Mouse (Mus musculus): ENCODE data around the gene Wwox. TPM values are rescaled to one million over a fixed set of nuclear protein-coding genes. Genes with fewer than 3 reads are reported as not detected.

Wwox gene
- total RNA-seq, 2 experiments from 2014 or later = 11.4 to 13.4 TPM

DNA sequence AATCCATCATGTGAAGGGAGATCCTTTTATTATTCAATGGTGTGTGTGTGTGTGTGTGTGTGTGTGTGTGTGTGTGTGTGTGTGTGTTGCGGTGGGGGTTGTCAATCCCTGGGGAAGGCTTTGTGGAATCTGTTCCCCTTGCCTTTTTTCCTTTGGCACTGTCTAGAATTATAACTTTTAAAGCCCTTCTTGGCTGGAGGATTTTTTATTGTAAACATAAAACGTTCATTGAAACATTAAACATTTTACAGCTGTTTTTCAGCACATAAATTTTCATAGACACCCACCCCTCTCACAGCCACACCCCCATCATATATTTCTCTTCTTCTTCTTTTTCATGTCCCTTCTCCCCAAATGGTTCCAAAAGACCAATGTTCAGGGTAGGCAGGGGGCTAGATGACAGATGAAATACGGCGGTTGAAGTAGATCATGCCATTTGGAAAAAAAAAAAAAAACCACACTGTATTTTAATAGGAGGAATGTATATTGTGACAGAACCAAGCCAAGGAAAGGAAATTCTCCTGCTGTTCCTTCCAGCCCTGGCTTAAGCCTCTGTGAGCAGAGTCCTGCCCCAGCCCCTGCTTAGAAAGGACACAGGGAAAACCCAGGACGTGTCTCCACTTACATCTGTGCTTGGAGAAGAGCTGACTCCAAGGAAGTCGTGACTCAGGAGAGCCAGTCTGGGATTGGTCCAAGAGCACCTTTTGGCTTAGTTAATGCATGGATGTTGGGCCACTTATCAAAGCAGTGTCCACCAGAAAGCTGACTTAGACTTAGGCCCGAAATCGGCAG, 517.1 kb downstream of the Wwox start:
- no peak for DNase-seq (ENCODE audit: low spot score in 2 of 2)

DNA sequence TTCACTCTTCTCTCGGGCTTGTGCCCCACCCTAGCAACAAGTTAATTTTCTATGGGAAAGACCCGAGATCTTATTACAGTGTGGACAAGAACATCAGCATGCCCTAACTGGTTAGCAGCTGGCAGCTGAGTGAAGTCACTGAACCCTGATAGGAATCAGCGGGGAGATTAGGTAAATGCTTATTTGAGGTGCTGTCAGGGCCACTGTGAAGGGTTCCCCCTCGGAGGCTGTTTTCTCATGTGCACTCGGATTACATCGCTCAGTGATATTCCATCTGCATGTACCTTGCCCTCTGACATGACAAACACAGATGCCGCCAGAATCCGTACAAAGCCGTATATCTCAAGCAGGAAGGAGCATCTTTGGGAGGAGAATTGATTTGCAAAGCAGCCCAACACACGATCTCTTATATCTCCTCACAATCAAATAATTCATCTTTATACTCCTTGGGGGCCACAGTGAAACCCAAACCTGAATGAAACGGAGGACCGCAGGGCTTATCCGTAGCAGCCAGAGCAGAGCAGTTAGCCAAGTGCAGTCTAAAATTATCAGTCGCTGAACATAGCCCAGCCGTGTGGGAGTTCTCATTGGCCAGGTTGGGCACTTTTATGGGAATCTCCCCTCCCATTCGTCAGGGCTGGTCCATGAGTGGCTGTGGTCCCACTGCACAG, 519.1 kb downstream of the Wwox start:
- no peak for DNase-seq (ENCODE audit: low spot score in 2 of 2)

DNA sequence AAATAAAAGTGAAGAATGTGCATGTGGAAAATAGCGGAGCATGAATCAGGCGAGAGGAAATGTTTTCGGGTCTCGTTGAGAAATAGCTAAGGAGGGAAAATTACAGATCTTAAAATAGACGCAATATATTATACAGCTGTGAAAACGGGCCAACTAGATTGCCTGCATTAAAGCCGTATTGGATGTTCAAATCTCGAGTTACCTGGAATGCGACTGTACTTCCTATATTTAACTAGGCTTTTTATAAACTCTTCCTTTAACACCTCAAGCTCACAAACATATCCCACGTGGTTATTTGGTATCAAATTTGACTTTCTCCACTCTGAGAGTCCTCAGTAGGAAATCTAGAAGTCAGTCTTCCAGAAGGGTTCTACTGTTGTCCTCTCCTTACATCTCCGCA, 520.0 kb downstream of the Wwox start:
- no peak for DNase-seq (ENCODE audit: low spot score in 2 of 2)

DNA sequence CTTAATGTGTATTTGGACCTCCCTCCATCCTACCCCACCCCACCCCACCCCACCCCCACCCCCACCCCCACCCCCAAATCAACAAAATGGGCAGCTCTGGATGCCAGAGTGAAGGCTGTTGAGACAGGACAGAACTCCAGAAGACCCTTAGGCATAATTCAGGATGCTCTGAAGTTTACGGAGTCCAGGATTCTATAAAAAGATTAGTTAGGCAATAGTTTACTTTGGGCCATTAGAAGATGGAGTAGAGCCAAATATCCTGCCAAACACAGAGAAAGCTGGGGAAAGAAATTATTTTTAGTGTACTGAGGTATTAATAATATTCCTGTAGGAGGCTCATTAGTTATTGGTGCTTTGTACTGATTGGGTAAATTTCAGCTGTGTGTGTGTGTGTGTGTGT, 523.0 kb downstream of the Wwox start:
- no peak for DNase-seq (ENCODE audit: low spot score in 2 of 2)

DNA sequence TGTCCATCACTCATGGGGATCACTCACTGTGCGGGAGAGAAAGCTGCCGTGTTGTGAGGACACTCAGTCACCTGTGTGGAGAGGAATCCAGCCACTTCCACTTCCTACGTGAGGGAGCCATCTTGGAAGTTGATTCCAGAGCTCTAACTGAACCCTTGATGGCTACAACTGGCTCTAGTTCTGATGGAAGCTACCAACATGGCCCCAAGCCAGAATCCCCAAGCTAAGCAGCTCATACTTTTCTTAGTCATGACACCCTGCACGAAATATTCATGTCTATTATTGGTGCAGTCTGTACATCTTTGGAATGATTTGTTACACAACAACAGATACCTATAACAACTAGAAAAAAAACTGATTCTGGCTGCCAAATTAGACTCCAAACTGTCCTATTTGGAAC, 523.8 kb downstream of the Wwox start:
- no peak for DNase-seq (ENCODE audit: low spot score in 2 of 2)

DNA sequence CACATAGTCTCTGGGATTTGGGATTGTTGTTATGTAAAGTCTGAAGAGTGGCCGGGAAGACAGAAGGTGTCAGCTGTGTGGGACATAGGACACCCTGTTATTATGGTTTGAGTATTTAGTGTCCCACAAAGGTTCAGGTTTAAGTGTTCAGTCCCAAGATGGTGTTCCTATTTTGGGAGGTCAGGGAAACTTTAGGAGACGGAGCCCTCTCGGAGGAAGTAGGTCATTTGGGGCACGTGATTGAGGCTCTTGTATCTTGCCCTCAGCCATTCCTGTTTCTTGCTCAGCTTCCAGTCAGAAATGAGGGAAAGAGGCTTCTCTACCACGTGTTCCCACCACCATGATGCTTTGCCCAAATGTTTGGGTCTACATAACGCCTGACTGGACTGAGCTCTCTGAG, 524.8 kb downstream of the Wwox start:
- no peak for DNase-seq (ENCODE audit: low spot score in 2 of 2)

DNA sequence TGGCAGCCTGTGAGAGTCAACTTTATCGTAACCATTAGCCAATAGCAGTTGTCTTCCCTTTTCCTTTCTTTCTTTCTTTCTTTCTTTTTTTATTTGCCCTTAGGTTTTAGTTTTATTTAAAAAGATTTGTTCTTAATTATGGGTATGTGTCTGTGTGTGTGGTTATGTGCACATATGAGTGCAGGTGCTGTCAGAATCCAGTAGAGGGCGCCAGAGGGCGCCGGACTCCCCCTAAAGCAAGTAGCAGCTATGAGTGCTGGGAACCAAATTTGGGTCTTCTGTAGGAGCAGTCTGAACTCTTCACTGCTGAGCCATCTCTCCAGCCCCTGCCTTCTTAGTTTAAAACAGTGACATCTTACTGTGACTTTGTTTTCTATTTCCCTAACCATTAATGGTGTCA, 529.4 kb downstream of the Wwox start:
- no peak for DNase-seq (ENCODE audit: low spot score in 2 of 2)

DNA sequence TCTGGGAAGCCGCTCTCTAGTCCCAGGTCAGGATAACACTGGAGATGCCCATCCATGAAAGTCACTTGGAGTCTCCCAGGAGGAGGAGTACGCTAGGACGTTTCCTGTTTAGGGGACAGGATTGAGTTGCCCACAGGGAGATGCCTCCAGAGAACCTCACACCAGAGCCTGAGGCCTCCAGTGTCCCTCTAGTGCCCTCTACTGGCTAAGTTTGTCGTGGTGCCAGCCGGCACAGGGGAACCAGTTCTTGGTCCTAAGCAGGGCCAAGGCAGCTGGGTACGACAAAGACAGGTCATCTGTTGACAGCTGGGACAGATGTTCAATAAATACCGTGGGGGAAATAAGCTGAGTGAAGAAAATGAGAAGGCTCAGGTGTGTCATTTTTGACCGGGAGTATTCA, 531.9 kb downstream of the Wwox start:
- DNase-seq (ENCODE audit: low spot score in 2 of 2) = peak; percentile 73 to 80

DNA sequence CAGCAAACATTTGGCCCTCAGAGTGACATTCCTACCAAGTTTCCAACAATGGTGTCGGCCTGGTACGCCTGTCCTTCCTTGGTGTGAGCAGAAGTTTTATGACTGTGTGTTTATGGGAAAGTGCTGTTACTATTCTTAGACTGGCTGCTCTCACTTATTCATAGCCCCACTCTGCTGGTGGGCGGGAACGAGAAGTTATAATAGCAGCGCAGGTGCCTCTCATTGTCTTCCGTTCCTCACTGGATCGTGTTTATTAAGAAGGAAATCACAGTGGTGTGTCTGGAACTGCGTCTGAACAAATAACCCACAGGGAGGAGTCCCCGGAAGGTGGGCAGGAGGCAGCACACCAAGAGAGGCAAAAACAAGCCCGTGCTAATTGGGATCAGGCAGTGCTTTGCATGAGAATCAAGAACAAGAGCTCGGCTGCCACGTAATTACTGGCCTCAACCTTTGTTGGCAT, 533.6 kb downstream of the Wwox start:
- no peak for DNase-seq (ENCODE audit: low spot score in 2 of 2)

DNA sequence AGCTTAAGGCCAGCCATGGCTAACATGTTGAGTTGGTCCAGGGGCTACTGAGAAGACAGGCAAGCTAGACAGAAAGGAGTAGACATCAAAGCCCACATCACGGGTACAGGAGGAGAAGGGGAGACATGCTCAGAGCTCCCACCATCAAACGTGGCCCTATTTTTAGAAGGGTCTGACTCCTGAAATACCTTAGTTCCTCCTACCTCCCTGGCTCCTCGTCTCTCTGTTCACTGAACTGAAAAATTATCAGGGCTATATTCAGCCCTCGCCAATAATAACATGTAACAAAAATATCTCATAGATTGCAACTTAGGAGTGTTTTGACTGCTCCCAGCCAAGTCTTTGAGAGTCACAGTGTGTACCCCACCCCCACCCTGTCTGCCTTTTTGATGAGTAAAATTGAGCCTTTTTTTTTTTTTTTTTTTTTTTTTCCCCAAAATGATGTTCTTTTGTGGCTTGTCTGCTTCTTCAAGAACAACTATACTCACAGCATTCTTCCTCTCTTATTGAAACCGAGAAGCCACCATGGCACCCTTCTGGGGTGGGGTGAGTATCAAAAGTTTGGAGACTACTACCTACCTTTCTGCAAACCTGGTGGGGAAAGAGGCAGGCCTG, 535.0 kb downstream of the Wwox start:
- DNase-seq (ENCODE audit: low spot score in 2 of 2) = no peak

DNA sequence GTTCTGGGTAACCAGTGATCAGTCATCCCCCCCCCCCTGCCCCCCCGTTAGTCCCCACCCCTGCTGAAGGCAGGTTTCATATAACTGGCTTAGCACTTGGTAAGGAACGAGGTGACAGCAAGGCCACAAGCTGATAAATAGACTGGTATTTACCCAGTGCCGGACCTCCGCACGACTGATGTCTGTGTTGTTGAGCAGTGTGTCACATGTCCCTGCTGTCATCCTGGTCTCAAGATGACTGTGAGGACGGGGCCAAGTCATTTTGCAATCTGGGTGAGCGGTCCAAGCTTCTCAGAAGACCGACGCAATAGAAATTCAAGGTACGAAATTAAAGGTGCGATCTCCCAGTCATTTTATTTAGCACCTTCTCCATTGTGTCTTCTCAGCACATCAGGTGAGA, 538.3 kb downstream of the Wwox start:
- DNase-seq (ENCODE audit: low spot score in 2 of 2) = no peak

DNA sequence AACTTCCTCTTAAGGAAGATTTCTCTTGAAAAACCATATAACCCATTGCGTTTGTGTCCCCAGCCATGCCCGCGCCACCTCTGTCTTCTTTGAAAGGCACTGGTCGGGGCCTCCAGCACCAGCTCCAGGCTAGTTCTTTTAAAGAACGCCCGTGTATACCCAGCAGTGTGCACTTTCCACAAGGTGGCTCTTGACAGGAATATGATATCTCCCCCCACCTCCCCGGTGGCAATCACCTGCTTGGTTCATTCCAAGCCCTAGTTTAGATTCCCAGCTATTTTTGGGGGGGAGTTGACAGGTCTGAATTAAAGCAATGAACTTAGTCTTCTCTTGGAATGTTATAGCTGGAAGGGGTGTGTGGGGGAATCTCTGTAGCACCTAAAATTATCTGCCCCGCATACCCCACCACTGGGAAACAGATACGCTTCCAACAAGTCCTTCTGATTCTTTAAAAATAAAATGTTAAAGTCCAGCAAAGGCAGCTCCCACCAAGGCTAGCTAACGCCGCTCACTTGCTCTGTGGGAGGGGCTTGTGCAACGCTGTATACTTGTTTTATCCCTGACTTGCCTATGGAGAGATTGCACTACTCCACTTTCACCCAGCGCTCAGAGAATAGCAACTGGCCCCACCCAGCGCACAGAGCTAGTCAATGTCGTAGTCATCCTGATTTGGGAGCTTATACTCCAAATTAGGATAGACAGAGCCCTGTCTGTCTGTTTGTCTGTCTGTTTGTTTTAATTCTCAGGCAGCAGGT, 538.9 kb downstream of the Wwox start:
- DNase-seq (ENCODE audit: low spot score in 2 of 2) = no peak

DNA sequence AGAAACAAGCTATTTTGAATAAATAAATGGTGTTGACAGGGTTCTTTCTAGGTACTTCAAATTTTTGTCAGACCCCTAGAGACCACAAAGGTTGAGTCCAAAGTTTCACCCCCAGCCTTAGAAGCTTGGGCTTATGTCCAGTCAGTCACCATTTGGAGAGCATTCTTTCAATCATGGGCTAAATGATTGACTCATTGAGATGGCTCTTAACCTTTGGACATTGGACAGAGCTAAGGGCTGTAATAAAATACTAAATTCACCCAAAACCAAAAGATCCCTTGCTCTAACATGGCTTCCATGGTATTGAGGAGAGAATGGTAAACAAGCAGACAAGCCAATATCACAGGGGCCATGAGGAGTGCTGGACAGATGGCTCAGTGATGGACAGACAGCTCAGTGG, 540.2 kb downstream of the Wwox start:
- no peak for DNase-seq (ENCODE audit: low spot score in 2 of 2)

DNA sequence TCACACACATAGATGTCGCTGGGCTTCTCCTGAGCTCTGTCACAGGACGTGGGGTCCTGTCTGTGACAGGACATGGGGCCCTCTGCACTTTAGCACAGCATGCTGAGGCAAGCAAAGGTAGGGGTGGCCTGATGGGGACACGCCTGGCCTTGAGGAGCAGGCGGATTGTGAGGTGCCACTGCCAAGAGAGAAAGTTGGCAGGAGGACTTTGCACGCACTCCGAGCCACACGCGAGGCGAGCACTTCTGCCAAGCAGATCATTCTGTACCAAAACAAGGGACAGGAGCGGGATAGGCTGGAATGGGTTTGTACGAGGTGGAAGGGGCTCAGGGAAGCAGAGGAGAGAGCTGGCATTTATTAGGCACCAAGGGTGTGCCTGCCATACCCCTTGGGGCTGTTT, 543.3 kb downstream of the Wwox start:
- DNase-seq (ENCODE audit: low spot score in 2 of 2) = no peak

DNA sequence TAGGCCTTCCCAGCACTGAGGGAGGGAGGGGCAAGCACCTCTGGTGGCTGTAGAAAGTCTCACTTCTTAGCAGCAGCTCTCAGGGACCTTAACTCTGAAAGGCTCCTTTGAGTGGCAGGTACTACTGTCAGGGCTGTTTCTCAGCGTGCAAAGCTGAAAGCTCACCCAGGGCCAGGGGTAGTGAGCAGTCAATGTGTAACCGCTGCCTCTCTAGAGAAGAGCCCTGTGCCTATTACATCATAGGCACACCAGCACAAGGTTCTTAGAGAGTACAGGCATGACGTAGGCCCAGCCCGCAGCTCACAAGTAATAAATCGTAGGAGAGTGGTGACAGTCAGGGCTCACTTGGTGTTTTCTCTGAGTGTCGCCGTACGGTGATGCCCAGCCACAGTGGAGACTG, 545.0 kb downstream of the Wwox start:
- no peak for DNase-seq (ENCODE audit: low spot score in 2 of 2)

DNA sequence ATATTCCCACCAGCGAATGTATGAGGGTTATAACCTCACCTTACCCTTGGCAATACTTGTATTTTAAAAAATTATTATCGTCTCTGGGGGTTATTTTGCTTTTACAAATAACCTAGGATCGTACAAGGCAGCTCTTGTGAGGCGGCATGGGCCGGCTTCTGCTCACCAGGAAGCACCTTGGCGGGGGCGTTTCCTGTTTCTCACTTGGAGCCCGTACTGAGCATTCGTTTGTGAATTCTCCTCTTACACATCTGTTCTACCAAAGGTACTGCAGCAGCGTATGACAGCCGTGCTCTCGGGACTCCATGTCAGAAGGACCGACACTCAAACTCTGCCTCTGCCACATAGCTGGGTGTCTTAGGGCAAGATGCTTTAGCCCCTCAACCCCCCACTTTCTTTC, 546.5 kb downstream of the Wwox start:
- no peak for DNase-seq (ENCODE audit: low spot score in 2 of 2)

DNA sequence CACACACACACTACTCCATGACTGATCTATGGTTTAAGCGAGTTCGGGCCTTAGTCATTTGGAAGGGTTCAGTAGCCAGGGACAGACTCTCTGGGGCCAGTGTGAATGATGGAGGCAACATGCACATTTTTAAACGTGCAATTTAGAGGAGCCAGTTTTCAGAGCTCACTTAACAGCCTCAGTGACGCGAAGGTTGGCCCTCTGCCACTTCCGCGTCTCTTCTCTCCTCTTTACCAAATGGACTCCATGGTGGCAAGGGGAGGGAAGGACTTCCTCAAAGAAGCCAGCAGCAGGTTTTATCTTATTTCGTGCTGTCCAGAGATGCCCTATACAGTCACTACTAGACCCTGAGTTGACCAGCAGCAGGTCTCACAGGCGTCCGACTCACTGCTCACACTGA, 547.5 kb downstream of the Wwox start:
- no peak for DNase-seq (ENCODE audit: low spot score in 2 of 2)

DNA sequence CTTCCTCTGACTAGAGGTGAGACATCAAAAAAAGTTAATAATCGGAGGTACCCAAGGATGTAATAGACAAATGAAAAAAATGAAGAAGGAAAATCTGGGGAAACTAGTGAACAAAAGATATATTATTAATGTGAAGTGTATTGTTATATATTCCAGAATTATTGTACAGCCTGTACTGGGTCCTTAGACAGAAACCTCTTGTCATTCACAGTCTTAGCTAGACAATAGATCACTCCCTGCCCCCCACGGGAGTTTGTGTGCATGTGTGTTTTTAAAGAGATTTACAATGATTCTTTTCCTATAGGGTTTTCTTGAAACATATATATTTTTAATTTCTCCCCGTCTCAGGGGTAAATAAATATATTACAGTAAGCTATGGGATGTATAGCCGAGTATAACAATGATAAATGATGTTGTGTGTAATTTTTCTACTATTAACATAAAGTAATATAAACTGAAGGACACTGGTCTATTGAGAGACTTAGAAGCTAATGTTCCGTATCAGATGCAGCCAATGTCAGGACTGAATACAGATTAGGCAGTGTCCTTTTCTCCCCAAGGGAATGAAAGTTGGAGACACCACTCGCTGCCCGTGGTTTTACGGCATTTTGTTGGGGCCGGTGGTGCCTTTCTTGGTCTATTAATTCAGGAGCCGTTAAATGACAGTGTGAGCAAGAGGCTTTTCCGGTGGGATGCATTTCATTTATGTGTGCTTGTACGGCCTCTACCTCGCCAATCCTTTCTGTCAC, 551.6 kb downstream of the Wwox start:
- no peak for DNase-seq (ENCODE audit: low spot score in 2 of 2)

DNA sequence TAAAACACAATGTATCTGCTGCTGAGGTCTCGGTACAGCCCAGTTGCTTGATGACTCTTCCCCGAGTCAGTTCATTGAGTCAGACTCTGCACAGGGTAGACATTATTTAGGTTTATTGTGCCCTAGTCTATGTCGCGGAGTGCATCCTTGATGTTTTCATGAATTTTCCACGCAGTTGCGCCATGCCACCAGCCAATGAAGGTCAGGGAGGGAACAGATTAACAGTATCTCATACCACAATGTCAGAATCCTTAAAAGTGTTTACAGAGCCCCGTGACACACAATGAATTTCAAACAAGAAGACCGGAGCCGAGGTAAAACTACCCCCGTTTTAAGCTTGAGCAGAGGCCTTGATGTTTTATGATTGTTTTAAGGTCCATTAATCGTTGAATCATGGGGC, 561.3 kb downstream of the Wwox start:
- DNase-seq (ENCODE audit: low spot score in 2 of 2) = no peak

DNA sequence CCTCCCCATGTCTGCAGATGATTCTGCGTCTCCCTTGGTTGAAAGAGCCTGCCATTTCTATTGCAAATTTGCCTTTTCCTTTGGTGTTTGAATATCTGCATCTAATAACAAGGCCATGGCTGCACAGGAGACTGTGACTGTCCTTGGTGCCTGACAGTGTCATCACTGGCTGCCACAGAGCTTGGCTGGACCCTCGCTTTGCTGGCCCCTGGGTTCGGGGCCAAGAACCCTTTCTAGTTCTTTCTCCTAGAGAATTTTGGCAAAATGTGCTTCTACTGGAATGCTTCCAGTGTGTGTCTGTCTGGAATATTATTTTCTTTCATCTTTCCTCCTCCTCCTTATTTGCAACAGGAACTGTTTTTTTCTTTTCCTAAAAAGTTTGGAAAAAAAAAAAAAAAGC, 565.6 kb downstream of the Wwox start:
- DNase-seq (ENCODE audit: low spot score in 2 of 2) = no peak

DNA sequence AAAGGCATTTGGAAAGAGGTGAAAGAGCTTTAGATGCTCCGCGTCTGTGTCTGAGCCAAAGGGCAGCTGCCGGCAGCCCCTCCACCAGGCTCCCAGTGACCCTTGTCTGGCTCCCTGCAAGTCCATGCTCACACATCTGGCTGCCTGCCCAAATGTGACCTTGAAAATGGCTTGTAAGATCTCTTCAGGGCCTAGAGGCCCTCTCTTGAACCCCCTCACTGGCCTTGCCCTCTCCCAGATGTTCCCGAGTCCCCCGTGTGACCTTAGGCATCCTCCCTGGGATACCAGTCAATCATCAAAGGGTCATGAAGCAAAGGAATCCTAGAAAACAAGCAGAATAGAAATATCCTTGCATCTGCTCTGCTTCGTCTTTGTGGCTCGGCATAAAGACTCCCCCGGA, 567.1 kb downstream of the Wwox start:
- DNase-seq (ENCODE audit: low spot score in 2 of 2) = peak in 1 of 2 experiments; percentile 8
